Mouse (Mus musculus) ES-E14 (cell line): ENCODE results near the gene 3425401B19Rik.

ENCODE experiments used
- ZC3H11A ChIP-seq: IDR thresholded peaks from 2 replicates; pipeline ENCODE4 v1.6.1; 2012; ENCODE audit warnings: low read depth, mild to moderate bottlenecking, inconsistent platforms, low read length, borderline replicate concordance
- ZNF384 ChIP-seq: IDR thresholded peaks from 2 replicates; pipeline ENCODE4 v1.6.1; 2012; ENCODE audit warnings: low read depth, low read length, inconsistent platforms

DNA sequence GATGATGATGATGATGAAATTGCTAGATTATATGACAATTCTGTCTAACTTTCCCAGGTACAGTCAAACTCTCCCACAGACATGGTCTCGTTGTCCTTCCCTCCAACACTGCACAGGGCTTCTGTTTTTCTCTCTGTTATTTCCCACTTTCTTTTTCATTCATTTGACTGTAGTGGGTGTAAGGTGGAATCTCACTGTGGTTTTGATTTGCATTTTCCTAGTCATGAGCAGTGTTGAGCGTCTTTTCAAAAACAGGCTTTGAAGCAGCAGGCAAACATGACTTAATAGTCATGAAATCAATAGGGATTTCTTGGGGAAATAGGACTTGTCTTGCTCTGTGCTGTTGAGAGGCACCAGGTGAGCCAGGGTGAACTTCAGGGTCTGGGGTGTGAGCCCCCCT, 11.3 kb upstream of the 3425401B19Rik start:
- TF ChIP-seq ZNF384 (no peak), ZC3H11A (no peak)
